Mouse (Mus musculus) cerebellum, adult 2 months (tissue): ENCODE results near the gene 4930435E12Rik.

Experiments
- CTCF ChIP-seq: fragments of 200-500 bp; IDR thresholded peaks from 2 replicates; pipeline ENCODE4 v1.5.1; 2011; ENCODE audit warnings: low read depth, mild to moderate bottlenecking, control low read depth, low read length, moderate library complexity, borderline replicate concordance; ENCODE audit not compliant: insufficient read depth
- POLR2A ChIP-seq: fragments of 200-500 bp; IDR thresholded peaks from 2 replicates; pipeline ENCODE4 v1.6.1; 2011; ENCODE audit warnings: low read length, control low read depth, borderline replicate concordance; ENCODE audit not compliant: insufficient read depth

GRCm38 (mm10) chr16:38767761-38768160 lies 60.8 kb downstream of the 4930435E12Rik start:
- TF ChIP-seq CTCF (no peak), POLR2A (no peak)
